Mouse (Mus musculus) neural tube, embryonic 11.5 days (tissue): ENCODE measurements around the gene Rbm20. TPM values are rescaled to one million over a fixed set of nuclear protein-coding genes. Genes with fewer than 3 reads are reported as not detected.

Experiments
- ATAC-seq: fragments of 200-750 bp; cut with Nextera tagmentation; 2 replicates; pipeline ENCODE4 v1.8.0; 2017; ENCODE audit warnings: moderate number of reproducible peaks, mild to moderate bottlenecking, moderate TSS enrichment, moderate library complexity; ENCODE audit not compliant: insufficient read depth, low FRiP score, low TSS enrichment
- DNase-seq: peaks from one replicate; pipeline ENCODE4 v3.0.0-alpha.2; 2015; ENCODE audit warnings: low spot score
- H3K27ac ChIP-seq: fragments of 300-500 bp; sonication (generic); 2 replicates; pipeline ENCODE4 v1.5.1; 2014; ENCODE audit warnings: low read depth, mild to moderate bottlenecking, low read length
- H3K27me3 ChIP-seq: fragments of 300-500 bp; sonication (generic); 2 replicates; pipeline ENCODE4 v1.6.1; 2014; ENCODE audit warnings: mild to moderate bottlenecking, low read length, mixed read lengths; ENCODE audit not compliant: control insufficient read depth, insufficient read depth
- H3K36me3 ChIP-seq: fragments of 300-500 bp; sonication (generic); 2 replicates; pipeline ENCODE4 v1.6.1; 2014; ENCODE audit warnings: mild to moderate bottlenecking, low read length, moderate library complexity, mixed read lengths; ENCODE audit not compliant: control insufficient read depth, insufficient read depth
- H3K4me1 ChIP-seq: fragments of 300-500 bp; sonication (generic); 2 replicates; pipeline ENCODE4 v1.6.1; 2014; ENCODE audit warnings: low read length, mixed read lengths; ENCODE audit not compliant: control insufficient read depth, insufficient read depth
- H3K4me2 ChIP-seq: fragments of 300-500 bp; sonication (generic); 2 replicates; pipeline ENCODE4 v1.6.1; 2014; ENCODE audit warnings: low read depth, mild to moderate bottlenecking, moderate library complexity
- H3K4me3 ChIP-seq: fragments of 300-500 bp; sonication (generic); 2 replicates; pipeline ENCODE4 v1.5.1; 2014; ENCODE audit warnings: low read depth, low read length
- H3K9ac ChIP-seq: fragments of 300-500 bp; sonication (generic); 2 replicates; pipeline ENCODE4 v1.6.1; 2014; ENCODE audit warnings: mild to moderate bottlenecking, low read length
- H3K9me3 ChIP-seq: fragments of 300-500 bp; sonication (generic); 2 replicates; pipeline ENCODE4 v1.6.1; 2016; ENCODE audit warnings: low read length; ENCODE audit not compliant: control insufficient read depth
- WGBS: fragments of 180-500 bp; shearing (Covaris S2); extraction: QIAGEN DNeasy Blood & Tissue Kit; methylation state at CpG from one replicate; pipeline ENCODE4 v1.1.7; 2014; 5-methylcytosine and 5-hydroxymethylcytosine counted together
- polyA plus RNA-seq: library from polyadenylated mRNA; unstranded; fragments of >200 nt; fragmentation: Nextera tagmentation; extraction: Ambion mirVana; gene quantifications from 2 replicates; pipeline ENCODE4 v1.2.1, GENCODE M21; 2014

Gene Rbm20
- polyA plus RNA-seq, 1 experiment from 2014 or later: 2.3 TPM

GRCm38 (mm10) chr19:53664831-53665230 is 12.3 kb upstream of the Rbm20 start:
- DNase-seq (no peak), ATAC-seq (no peak)
- Histone ChIP-seq H3K27ac (no peak overlapping the region), H3K4me3 (no peak overlapping the region), H3K4me2 (no peak overlapping the region), H3K9me3 (no peaks in the 10 kb centered on the region), H3K27me3 (no peaks in the 10 kb centered on the region), H3K36me3 (no peaks in the 10 kb centered on the region), H3K4me1 (no peaks in the 10 kb centered on the region), H3K9ac (no peak overlapping the region)
- 89% methylated on average over 9 of the region's 9 CpGs for WGBS

- H3K4me2 ChIP-seq: no peak overlapping the region
- no peak overlapping the region for H3K27ac ChIP-seq
- ATAC-seq (no peak), DNase-seq (no peak)
- no peaks in the 10 kb centered on the region for H3K36me3 ChIP-seq
- no peak overlapping the region for H3K9ac ChIP-seq
- H3K27me3 ChIP-seq: no peaks in the 10 kb centered on the region
- no peaks in the 10 kb centered on the region for H3K9me3 ChIP-seq
- H3K4me3 ChIP-seq: no peak overlapping the region
- WGBS: 88% methylated on average over 4 of the region's 4 CpGs
- H3K4me1 ChIP-seq: no peaks in the 10 kb centered on the region
Measured at GRCm38 (mm10) chr19:53665391-53665790, 11.7 kb upstream of the Rbm20 start.

- WGBS: 22% methylated on average over 8 of the region's 8 CpGs
- no peak overlapping the region for H3K27ac ChIP-seq
- H3K9ac ChIP-seq: no peak overlapping the region
- H3K4me1 ChIP-seq: no peaks in the 10 kb centered on the region
- H3K36me3 ChIP-seq: no peaks in the 10 kb centered on the region
- no peaks in the 10 kb centered on the region for H3K9me3 ChIP-seq
- no peak for ATAC-seq
- DNase-seq: peak; percentile 25
- no peak overlapping the region for H3K4me2 ChIP-seq
- H3K4me3 ChIP-seq: no peak overlapping the region
- H3K27me3 ChIP-seq: no peaks in the 10 kb centered on the region
Measured at GRCm38 (mm10) chr19:53666708-53667107, 10.4 kb upstream of the Rbm20 start.

GRCm38 (mm10) chr19:53668821-53669220 is 8.3 kb upstream of the Rbm20 start:
- no peak overlapping the region for H3K9ac ChIP-seq
- no peaks in the 10 kb centered on the region for H3K4me1 ChIP-seq
- no peak for DNase-seq
- H3K9me3 ChIP-seq: no peaks in the 10 kb centered on the region
- H3K27ac ChIP-seq: no peak overlapping the region
- no peak for ATAC-seq
- H3K4me3 ChIP-seq: no peak overlapping the region
- H3K27me3 ChIP-seq: peaks cover 2% of the 10 kb centered on the region; the same call in 1 of the 2 replicates
- 86% methylated on average over 7 of the region's 7 CpGs for WGBS
- no peaks in the 10 kb centered on the region for H3K36me3 ChIP-seq
- H3K4me2 ChIP-seq: no peak overlapping the region

GRCm38 (mm10) chr19:53670625-53671141 is 6.4 kb upstream of the Rbm20 start:
- Histone ChIP-seq H3K9ac (no peak overlapping the region), H3K4me3 (no peak overlapping the region), H3K4me2 (no peak overlapping the region), H3K27ac (no peak overlapping the region), H3K36me3 (no peaks in the 10 kb centered on the region), H3K27me3 (peaks cover 17% of the 10 kb centered on the region), H3K9me3 (no peaks in the 10 kb centered on the region), H3K4me1 (no peaks in the 10 kb centered on the region)
- WGBS: 54% methylated on average over 12 of the region's 12 CpGs
- ATAC-seq (no peak), DNase-seq (no peak)

- H3K4me3 ChIP-seq: no peak overlapping the region
- no peak overlapping the region for H3K27ac ChIP-seq
- H3K4me1 ChIP-seq: 0 out of 2 replicates have a peak, but pooled peaks cover 2% of the 10 kb centered on the region
- WGBS: 46% methylated on average over 3 of the region's 3 CpGs
- no peaks in the 10 kb centered on the region for H3K36me3 ChIP-seq
- no peak overlapping the region for H3K9ac ChIP-seq
- H3K4me2 ChIP-seq: no peak overlapping the region
- peaks cover 24% of the 10 kb centered on the region for H3K27me3 ChIP-seq
- DNase-seq (no peak), ATAC-seq (no peak)
- no peaks in the 10 kb centered on the region for H3K9me3 ChIP-seq
Measured at GRCm38 (mm10) chr19:53671432-53671831, 5.7 kb upstream of the Rbm20 start.

GRCm38 (mm10) chr19:53674131-53674925 is 2.8 kb upstream of the Rbm20 start:
- no peaks in the 10 kb centered on the region for H3K36me3 ChIP-seq
- H3K27me3 ChIP-seq: peaks cover 32% of the 10 kb centered on the region
- no peak for DNase-seq
- no peak for ATAC-seq
- H3K9ac ChIP-seq: no peak overlapping the region
- 34% methylated on average over 9 of the region's 9 CpGs for WGBS
- no peak overlapping the region for H3K4me3 ChIP-seq
- H3K9me3 ChIP-seq: no peaks in the 10 kb centered on the region
- peaks cover 6% of the 10 kb centered on the region; the same call in 1 of the 2 replicates for H3K4me1 ChIP-seq
- H3K27ac ChIP-seq: no peak overlapping the region
- no peak overlapping the region for H3K4me2 ChIP-seq

- WGBS: 0% methylated on average over 26 of the region's 26 CpGs
Measured at GRCm38 (mm10) chr19:53676228-53676627, 878 bp upstream of the Rbm20 start.

GRCm38 (mm10) chr19:53679194-53679593 is 2.1 kb downstream of the Rbm20 start:
- peaks cover 6% of the 10 kb centered on the region; the same call in 1 of the 2 replicates for H3K4me1 ChIP-seq
- H3K4me3 ChIP-seq: no peak overlapping the region
- peaks cover 26% of the 10 kb centered on the region for H3K27me3 ChIP-seq
- H3K4me2 ChIP-seq: no peak overlapping the region
- no peak overlapping the region for H3K27ac ChIP-seq
- H3K9me3 ChIP-seq: no peaks in the 10 kb centered on the region
- 96% methylated on average over 9 of the region's 9 CpGs for WGBS
- no peaks in the 10 kb centered on the region for H3K36me3 ChIP-seq
- ATAC-seq (no peak), DNase-seq (no peak)
- H3K9ac ChIP-seq: no peak overlapping the region

More at GRCm38 (mm10) chr19:53676228-53676627, 878 bp upstream of the Rbm20 start:
- H3K4me3 ChIP-seq: peak overlapping the region; percentile 59
- no peak overlapping the region for H3K9ac ChIP-seq
- H3K9me3 ChIP-seq: no peaks in the 10 kb centered on the region
- ATAC-seq: no peak
- H3K4me2 ChIP-seq: peak overlapping the region; percentile 100
- H3K27me3 ChIP-seq: peaks cover 32% of the 10 kb centered on the region
- DNase-seq: peak; percentile 44
- H3K27ac ChIP-seq: no peak overlapping the region
- H3K36me3 ChIP-seq: no peaks in the 10 kb centered on the region
- H3K4me1 ChIP-seq: peaks cover 6% of the 10 kb centered on the region; the same call in 1 of the 2 replicates
